Mouse (Mus musculus) granulocyte monocyte progenitor cell, adult 5-6 weeks (primary cell): Measurements from ENCODE around the gene Cacnb2. TPM values are rescaled to one million over a fixed set of nuclear protein-coding genes. Genes with fewer than 3 reads are reported as not detected.

Source experiments
- ATAC-seq: replicated peaks from 2 replicates; pipeline ENCODE4 v1.8.0; 2016; ENCODE audit warnings: mild to moderate bottlenecking, moderate TSS enrichment, inconsistent platforms; ENCODE audit not compliant: poor library complexity, severe bottlenecking
- total RNA-seq, 2 experiments: library from RNA; stranded (forward) in 1 of 2; stranded (reverse) in 1 of 2; fragments of 200-712, 200-1000 nt in 1 of 2; fragments of >200 nt in 1 of 2; fragmentation: Nextera tagmentation in 1 of 2; gene quantifications; 2 replicates each; pipeline ENCODE4 v1.2.3; 2014 to 2017

Cacnb2 gene
- total RNA-seq, 2 experiments from 2014 or later, result 2.8 to 7.4 TPM

DNA sequence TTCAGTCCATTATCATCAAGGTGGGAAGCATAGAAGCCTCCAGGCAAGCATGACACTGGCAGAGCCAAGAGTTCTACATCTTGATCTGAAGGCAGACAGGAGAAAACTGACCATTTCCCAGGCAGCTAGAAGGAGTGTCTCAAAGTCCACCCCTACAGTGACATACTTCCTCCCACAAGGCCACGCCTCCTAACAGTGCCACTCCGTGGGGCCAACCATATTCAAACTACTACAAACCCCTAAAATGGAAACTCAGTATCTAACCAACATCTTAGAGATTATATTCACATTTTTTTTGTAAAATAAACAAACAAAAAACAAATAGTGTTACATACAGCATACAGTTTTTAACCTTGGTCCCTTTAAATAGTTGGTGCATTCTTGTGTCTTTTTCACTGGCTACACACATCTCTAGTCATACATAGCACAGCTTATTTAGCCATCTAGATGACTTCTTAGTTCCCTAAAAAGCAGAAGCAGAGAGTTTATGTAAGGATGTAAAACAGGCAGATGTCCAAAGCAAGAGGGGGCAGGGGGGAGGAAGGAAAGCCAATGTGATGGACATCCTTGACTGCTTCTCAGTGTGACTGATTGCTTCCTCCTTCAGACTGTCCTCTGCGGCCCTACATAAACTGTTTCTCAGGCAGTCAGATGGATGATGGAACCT lies 340.9 kb downstream of the Cacnb2 start:
- peak; percentile 96 for ATAC-seq

DNA sequence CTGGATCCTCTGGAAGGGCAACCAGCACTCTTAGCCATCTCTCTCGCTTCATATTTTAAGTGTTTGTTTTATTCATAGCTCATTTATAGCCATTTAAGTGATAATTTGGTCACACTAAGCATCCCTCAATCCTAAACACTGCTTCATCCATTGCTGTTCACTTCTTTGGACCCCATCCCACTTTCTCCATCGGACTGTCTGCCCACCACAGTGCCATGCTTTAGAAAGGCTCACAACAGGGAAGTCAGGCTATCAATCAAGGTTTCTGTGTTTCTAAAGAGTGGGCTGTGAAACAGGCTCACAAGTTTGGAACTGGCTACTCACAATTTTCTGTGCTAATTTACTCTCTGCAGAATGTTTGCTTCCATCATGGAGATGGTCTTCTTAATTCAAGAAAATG lies 350.2 kb downstream of the Cacnb2 start:
- ATAC-seq, result no peak

DNA sequence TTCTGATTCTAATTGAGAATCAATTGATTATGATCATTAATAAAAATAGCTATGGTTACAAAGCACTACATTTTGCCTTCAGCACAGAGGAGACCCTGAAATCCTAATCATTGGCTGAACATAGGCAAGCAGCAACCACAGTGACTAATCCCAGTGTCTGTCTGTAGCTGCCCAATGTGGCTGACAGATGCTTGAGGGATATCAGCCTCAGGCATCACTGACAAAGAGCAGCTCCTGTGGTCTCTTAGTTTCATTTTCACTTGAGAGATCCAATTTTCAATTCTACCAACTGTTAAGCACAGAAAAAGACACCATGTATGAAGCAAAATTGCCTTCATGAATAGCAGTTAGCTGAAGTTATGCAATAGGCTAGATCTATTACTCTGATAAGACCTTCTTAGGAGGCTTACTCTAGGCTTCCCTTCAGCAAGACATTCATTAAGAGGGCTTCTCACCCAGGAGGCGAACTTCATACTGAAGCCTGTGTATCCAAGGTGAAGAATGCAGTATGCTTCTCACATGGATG lies 358.1 kb downstream of the Cacnb2 start:
- peak; percentile 82 for ATAC-seq

DNA sequence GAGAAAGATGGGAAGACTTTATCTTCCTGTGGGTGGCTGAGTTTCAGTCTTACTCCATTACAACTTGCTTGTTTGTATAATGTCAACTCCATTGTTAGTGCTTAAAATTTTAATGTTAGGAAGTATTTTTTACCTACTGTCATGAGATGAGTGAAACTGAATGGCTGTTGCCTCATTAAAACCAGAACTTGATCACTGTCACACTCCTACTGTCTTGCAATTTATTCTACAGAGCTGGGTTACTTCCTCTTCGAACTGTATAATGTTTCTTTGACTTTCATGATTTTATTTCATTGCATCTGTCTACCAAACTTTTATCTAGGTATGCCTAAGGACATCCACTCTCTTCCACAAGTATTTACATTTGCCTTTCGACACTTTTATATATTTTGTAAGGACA lies 358.6 kb downstream of the Cacnb2 start:
- ATAC-seq, result peak; percentile 75

DNA sequence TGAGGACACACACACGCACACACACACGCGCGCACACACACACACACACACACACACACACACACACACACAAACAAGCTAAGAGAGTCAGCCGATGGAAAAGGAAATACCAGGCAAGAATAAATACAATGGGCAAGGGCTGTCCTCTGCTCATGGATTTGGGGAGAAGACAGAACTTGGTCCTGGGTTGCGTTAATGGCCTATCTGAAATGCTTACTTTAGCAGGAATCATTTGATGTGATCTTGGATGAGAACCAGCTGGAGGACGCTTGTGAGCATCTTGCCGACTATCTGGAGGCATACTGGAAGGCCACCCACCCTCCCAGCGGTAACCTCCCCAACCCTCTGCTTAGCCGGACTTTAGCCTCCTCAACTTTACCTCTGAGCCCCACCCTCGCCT lies 381.1 kb downstream of the Cacnb2 start:
- no peak for ATAC-seq

DNA sequence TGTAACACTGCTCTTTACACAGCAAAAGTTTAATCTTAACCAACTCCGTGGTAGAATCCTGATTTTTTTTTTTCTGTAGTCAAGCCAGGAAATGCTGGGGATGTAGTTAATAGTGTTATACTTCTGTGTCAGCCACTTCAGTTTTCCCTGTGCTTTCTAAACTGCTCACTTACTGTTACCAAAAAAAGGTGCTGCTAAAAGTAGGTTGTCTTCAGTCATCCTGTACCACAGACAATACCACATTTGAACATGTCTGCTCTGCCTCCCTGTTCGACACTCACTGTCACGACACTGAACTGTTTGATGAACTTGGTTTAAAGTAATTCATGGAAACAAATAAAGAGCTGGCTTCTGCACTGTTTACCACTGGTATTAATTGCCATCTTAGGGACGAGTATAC lies 385.6 kb downstream of the Cacnb2 start:
- ATAC-seq, result no peak

DNA sequence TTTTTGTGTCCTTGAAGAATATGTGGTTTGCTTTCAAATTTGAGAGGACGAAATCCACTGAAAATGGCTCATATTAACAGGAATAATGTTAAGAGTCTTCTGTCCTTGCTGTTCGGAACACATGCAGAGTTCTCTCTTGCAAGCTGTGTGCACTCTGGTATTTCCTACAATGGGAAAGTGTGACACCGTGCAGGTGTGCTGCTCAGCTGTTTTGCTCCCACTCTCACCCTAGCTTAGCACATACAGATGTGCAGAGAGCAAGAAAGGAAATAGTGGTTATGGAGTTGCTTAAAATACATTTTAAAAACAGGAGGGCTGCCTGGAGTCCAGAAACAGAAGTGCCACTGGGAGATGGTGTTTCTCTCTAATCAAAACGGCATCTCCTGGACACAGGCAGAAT lies 386.5 kb downstream of the Cacnb2 start:
- ATAC-seq, result no peak

DNA sequence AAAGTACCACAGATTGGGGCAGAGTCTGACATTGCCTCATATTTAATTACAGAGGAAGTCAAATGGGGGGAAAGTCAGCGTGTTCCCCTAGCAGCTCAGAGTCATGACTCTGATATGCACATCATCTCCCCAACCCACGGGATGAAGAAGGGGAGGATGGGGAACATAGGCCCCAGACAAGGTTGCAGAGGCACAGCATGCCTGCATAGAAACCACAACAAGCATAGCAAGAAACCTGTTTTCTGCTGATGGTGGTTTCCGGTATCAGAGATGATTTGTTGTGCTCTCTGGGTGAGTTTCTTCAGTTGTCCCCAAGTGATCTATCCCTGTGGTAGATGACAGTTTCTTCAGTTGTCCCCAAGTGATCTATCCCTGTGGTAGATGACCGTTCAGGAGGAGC lies 389.6 kb downstream of the Cacnb2 start:
- no peak for ATAC-seq

DNA sequence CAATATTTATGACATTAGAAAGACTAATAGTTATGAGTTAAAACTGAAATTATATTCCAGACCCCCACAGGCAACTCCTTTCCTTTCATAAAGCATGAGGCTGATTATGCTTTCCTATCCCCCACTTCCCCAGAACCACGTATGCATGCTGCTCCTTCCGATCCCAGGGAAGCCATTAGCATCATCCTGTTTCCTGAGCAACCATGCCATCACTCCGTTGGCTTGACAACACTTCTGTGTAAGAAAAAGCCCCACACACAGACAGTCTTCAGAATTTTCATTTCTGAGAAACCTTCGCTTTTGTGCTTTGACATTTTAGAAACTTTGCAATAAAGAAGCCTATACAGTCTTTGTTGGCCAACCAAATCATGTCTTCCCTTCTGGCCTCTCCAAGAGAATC lies 393.1 kb downstream of the Cacnb2 start:
- no peak for ATAC-seq

DNA sequence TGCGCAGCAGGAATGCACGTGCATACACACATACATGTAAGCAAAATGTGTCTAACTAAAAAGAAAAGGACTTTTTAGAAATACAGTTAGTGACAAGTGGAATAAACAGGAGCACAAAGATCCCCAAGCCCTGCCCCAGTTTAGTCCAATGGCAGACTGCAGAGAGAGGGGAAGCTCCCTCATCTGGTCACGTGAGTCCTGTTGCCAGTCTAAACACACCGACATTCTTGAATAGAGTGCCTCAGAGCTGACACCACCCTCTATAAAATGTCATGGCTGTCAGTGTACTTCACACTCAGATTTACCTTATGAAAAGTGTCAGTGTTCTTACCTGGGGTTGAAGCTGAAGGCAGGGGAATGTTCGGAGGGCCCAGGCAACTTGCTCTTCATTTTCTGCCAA lies 394.9 kb downstream of the Cacnb2 start:
- ATAC-seq, result no peak

DNA sequence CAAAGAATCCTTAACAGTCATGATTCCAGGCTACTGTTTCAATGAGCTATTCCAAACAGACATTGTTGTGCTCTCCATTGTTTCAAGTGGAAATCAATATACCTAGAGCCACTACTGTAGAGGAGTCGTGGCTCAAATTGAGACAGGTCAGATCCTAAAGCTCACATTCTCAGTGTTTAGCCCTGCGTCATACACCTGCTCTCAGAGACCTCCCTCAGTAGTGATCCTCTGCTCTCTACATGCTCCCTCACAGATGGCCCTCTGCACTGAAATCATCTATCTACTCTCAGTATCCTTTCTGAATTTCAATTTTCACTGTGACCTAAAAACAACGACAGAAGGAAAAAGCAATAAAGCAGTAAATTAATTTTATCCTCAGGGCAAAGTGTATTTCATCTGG lies 404.6 kb downstream of the Cacnb2 start:
- no peak for ATAC-seq

DNA sequence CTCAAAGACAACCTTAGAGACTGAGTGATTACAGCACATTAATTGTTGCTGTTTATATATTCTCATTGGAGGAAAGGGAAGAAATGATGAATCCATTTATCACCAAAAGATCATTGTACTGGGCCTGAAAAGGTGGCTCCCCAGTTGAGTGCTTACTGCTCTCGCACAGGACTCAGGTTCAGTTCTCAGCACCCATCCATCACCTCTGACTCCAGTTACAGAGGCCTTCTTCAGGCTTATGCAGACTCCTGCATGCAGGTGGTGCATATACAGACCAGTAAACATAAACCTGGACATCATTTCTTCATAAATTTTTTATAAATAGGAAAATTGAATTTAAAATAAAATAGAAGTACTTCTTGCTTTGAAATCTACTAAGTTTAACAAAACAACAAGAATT lies 405.2 kb downstream of the Cacnb2 start:
- no peak for ATAC-seq

DNA sequence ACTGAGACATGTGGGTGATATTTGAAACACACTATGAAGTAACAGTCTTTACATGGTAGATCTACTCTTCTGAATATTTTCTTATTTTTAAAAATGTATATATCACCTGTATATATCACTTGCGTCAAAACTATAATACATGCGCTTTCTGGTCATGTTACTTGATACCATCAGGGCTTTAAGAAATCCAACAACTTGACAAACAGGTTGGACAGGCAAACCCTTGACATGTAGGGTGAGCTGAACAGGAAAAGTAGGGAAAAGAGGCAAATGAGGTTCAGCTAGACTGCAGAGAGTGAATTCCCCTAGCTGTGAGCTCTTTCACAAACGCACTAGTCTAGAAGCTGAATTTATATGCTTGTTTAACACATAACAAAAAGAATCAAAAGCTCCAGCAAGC lies 423.9 kb downstream of the Cacnb2 start:
- no peak for ATAC-seq

DNA sequence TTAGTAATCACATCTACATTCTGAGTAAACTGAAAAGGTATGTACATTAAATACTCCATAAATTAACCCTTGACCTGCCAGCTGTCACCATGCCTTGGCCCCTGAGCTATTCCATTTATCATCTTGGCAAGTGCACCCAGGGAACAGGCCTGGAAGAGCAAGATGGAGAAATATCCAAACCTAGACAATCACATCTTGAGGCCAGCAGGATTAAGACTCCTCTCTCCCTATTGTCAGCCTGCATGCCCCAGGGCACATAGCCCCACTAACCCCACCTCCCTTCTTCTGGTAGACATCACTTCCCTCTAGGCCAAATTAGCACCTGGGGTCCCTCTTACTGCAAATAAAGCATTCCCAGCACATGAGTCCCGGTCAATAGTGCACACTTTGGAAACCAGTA lies 424.9 kb downstream of the Cacnb2 start:
- no peak for ATAC-seq

Other genes starting within 250 kb of the Cacnb2 start
- not detected in 2 replicates for gene Slc39a12, start 214.8 kb upstream of the Cacnb2 start, total RNA-seq (2014; fragmentation: Nextera tagmentation)
- gene Slc39a12, start 214.8 kb upstream of the Cacnb2 start, total RNA-seq (2017), result not detected in 2 replicates